Mouse (Mus musculus) kidney, postnatal 0 days (tissue): ENCODE measurements around the gene Kif18b. TPM values are rescaled to one million over a fixed set of nuclear protein-coding genes. Genes with fewer than 3 reads are reported as not detected.

ENCODE experiments used
- ATAC-seq: fragments of 200-750 bp; cut with Nextera tagmentation; replicated peaks from 2 replicates; pipeline ENCODE4 v1.8.0; 2017; ENCODE audit warnings: low read depth, moderate number of reproducible peaks, moderate TSS enrichment, moderate library complexity; ENCODE audit not compliant: low FRiP score
- DNase-seq: peaks from one replicate; pipeline ENCODE4 v3.0.0-alpha.2; 2016; ENCODE audit warnings: low spot score
- H3K27ac ChIP-seq: fragments of 300-500 bp; sonication (generic); 2 replicates; pipeline ENCODE4 v1.5.1; 2014; ENCODE audit warnings: mild to moderate bottlenecking
- H3K27me3 ChIP-seq: fragments of 300-500 bp; sonication (generic); 2 replicates; pipeline ENCODE4 v1.6.1; 2014; ENCODE audit warnings: low read length, mixed read lengths; ENCODE audit not compliant: insufficient read depth
- H3K36me3 ChIP-seq: fragments of 300-500 bp; sonication (generic); 2 replicates; pipeline ENCODE4 v1.6.1; 2014; ENCODE audit warnings: low read length, mixed read lengths; ENCODE audit not compliant: insufficient read depth
- H3K4me1 ChIP-seq: fragments of 300-500 bp; sonication (generic); replicated peaks from 2 replicates; pipeline ENCODE4 v1.6.1; 2014; ENCODE audit warnings: antibody characterized with exemption, low read length, mixed read lengths; ENCODE audit not compliant: insufficient read depth
- H3K4me2 ChIP-seq: fragments of 300-500 bp; sonication (generic); 2 replicates; pipeline ENCODE4 v1.6.1; 2014; ENCODE audit warnings: mild to moderate bottlenecking, low read length, moderate library complexity, mixed read lengths
- H3K4me3 ChIP-seq: fragments of 300-500 bp; sonication (generic); replicated peaks from 2 replicates; pipeline ENCODE4 v1.5.1; 2014; ENCODE audit warnings: low read depth, low read length
- H3K9ac ChIP-seq: fragments of 300-500 bp; sonication (generic); 2 replicates; pipeline ENCODE4 v1.6.1; 2014; ENCODE audit warnings: low read depth, low read length
- H3K9me3 ChIP-seq: fragments of 300-500 bp; sonication (generic); replicated peaks from 2 replicates; pipeline ENCODE4 v1.6.1; 2016; ENCODE audit warnings: low read length, inconsistent platforms, mixed read lengths
- CTCF ChIP-seq: IDR thresholded peaks from 2 replicates; pipeline ENCODE4 v1.5.1; 2016; ENCODE audit warnings: antibody characterized with exemption, low read depth, mild to moderate bottlenecking, moderate library complexity
- WGBS: fragments of 180-500 bp; shearing (Covaris S2); extraction: QIAGEN DNeasy Blood & Tissue Kit; methylation state at CpG from one replicate; pipeline ENCODE4 v1.1.7; 2014; 5-methylcytosine and 5-hydroxymethylcytosine counted together
- polyA plus RNA-seq: library from polyadenylated mRNA; unstranded; fragments of >200 nt; fragmentation: Nextera tagmentation; extraction: Ambion mirVana; gene quantifications from 2 replicates; pipeline ENCODE4 v1.2.1, GENCODE M21; 2015

Kif18b gene
- polyA plus RNA-seq, 1 experiment from 2014 or later: 2.6 TPM

- peaks cover 14% of the 10 kb centered on the region; the same call in 1 of the 2 replicates for H3K27me3 ChIP-seq
- no peaks in the 10 kb centered on the region for H3K9me3 ChIP-seq
- peak; percentile 52; the same call in 1 of the 2 replicates for ATAC-seq
- no peak overlapping the region for H3K27ac ChIP-seq
- no peak overlapping the region for H3K4me2 ChIP-seq
- TF ChIP-seq CTCF: no peak
- H3K36me3 ChIP-seq: no peaks in the 10 kb centered on the region
- 26% methylated on average over 6 of the region's 6 CpGs for WGBS
- DNase-seq: no peak
- no peak overlapping the region for H3K4me3 ChIP-seq
- H3K9ac ChIP-seq: no peak overlapping the region
- H3K4me1 ChIP-seq: peaks cover 3% of the 10 kb centered on the region; the same call in 1 of the 2 replicates
These were observed 28.0 kb upstream of the Kif18b start for GRCm38 (mm10) chr11:102952922-102953321.

GRCm38 (mm10) chr11:102948043-102948961, 23.4 kb upstream of the Kif18b start:
- Histone ChIP-seq H3K4me2 (peak overlapping the region; percentile 90), H3K36me3 (no peaks in the 10 kb centered on the region), H3K27ac (no peak overlapping the region; the same call in 1 of the 2 replicates), H3K9ac (peak overlapping the region; percentile 60), H3K9me3 (no peaks in the 10 kb centered on the region), H3K4me1 (peaks cover 14% of the 10 kb centered on the region), H3K27me3 (peaks cover 40% of the 10 kb centered on the region), H3K4me3 (peak overlapping the region; percentile 49)
- peak; percentile 72 for DNase-seq
- 2% methylated on average over 51 of the region's 51 CpGs for WGBS
- TF ChIP-seq CTCF: no peak
- ATAC-seq: peak; percentile 47; the same call in 1 of the 2 replicates

DNA sequence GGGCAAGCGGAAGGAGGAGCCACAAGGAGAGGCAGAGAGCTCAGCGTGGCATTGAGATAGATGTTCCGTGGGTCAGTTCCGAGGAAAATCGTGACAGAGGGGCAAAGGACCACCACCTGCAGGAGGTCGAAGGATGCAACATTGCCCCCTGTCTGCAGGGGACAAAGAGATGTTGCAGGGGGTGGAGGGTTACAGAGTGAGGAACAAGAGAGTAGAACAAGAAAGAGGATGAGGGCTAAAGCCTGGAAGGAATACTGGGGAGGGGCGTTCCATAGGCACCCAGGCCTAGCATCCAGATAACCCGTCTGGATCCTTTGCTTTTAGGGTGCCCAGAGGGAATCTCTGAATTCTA, 22.0 kb upstream of the Kif18b start:
- Histone ChIP-seq H3K4me2 (peak overlapping the region; percentile 56), H3K4me3 (peak overlapping the region; percentile 24), H3K27ac (no peak overlapping the region), H3K9me3 (no peaks in the 10 kb centered on the region), H3K4me1 (peaks cover 14% of the 10 kb centered on the region), H3K27me3 (peaks cover 44% of the 10 kb centered on the region), H3K9ac (no peak overlapping the region), H3K36me3 (no peaks in the 10 kb centered on the region)
- WGBS: 15% methylated on average over 8 of the region's 8 CpGs
- TF ChIP-seq CTCF: peak; percentile 34; the same call in 1 of the 2 replicates
- DNase-seq: no peak
- ATAC-seq: no peak

DNA sequence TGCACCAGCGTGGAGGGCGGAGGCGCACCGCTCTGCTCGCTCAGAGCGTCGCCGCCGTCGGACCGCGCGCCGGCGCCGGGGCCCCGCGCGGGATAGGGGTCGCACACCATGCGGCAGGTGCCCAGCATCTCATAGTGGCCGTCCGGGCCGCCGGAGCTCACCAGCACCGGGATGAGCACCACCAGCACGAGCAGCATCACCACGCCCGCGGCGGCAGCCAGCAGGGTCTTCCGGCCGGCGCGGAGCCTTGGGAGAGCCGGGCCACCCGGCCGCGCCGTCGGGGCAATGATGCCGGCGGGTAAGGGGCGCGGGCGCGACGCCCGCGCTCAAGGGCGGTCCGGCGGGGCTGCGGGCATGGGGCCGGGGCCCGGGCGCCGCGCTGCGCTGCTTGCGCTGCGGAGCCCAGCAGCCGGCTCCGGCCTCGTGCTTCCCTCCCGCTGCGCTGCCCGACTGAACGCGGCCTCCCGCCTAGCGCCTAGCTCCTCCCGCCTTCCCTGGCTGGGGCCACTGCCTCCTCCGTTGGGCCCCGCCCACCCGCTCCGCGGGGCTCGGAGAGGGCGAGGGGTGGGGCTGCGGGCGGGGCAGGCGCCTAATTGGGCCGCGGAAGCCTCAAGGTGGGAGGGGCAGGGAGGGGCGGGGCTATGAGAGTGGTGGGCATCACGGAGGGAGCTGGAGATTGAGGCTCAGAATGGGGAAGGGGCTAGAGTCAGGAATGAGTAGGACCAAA, 21.5 kb upstream of the Kif18b start, which contains the start of gene C1ql1:
C1ql1 (minus strand) TSS at position 424 of the 727 bp plus-strand sequence.
- peak; percentile 94 for DNase-seq
- Histone ChIP-seq H3K4me3 (peak within 1 kb of the TSS; percentile 24), H3K9ac (0 out of 2 replicates have a peak within 1 kb of the TSS, but pooled peaks have one; percentile 23)

GRCm38 (mm10) chr11:102945306-102946264, 20.7 kb upstream of the Kif18b start:
- H3K27ac ChIP-seq: no peak overlapping the region
- peaks cover 14% of the 10 kb centered on the region for H3K4me1 ChIP-seq
- no peaks in the 10 kb centered on the region for H3K36me3 ChIP-seq
- H3K9ac ChIP-seq: no peak overlapping the region
- peak overlapping the region; percentile 24 for H3K4me3 ChIP-seq
- H3K4me2 ChIP-seq: peak overlapping the region; percentile 56
- DNase-seq (no peak), ATAC-seq (no peak)
- WGBS: 2% methylated on average over 54 of the region's 54 CpGs
- peaks cover 44% of the 10 kb centered on the region for H3K27me3 ChIP-seq
- no peaks in the 10 kb centered on the region for H3K9me3 ChIP-seq
- no peak for TF ChIP-seq CTCF

More for the DNA sequence above, 21.5 kb upstream of the Kif18b start, which contains the start of gene C1ql1:
- no peak within 1 kb of the TSS for H3K27ac ChIP-seq
- under 1% methylated on average over 75 of the region's 87 CpGs for WGBS
- TF ChIP-seq CTCF: no peak
- peak; percentile 86 for ATAC-seq
- H3K9me3 ChIP-seq: no peaks in the 10 kb centered on the region
- H3K36me3 ChIP-seq: no peaks in the 10 kb centered on the region
- H3K4me2 ChIP-seq: peak within 1 kb of the TSS; percentile 56
- H3K4me1 ChIP-seq: peaks cover 14% of the 10 kb centered on the region
- peaks cover 44% of the 10 kb centered on the region for H3K27me3 ChIP-seq
